Mouse (Mus musculus): ENCODE results near the gene Clybl. TPM values are rescaled to one million over a fixed set of nuclear protein-coding genes. Genes with fewer than 3 reads are reported as not detected.
A peak's percentile ranks its signal among the peaks of the same experiment; 100 is the strongest.

Gene Clybl
- 19.9 and 20.7 TPM in 2 replicates for polyA plus RNA-seq (2015; fragmentation: Nextera tagmentation; extraction: Ambion mirVana)

DNA sequence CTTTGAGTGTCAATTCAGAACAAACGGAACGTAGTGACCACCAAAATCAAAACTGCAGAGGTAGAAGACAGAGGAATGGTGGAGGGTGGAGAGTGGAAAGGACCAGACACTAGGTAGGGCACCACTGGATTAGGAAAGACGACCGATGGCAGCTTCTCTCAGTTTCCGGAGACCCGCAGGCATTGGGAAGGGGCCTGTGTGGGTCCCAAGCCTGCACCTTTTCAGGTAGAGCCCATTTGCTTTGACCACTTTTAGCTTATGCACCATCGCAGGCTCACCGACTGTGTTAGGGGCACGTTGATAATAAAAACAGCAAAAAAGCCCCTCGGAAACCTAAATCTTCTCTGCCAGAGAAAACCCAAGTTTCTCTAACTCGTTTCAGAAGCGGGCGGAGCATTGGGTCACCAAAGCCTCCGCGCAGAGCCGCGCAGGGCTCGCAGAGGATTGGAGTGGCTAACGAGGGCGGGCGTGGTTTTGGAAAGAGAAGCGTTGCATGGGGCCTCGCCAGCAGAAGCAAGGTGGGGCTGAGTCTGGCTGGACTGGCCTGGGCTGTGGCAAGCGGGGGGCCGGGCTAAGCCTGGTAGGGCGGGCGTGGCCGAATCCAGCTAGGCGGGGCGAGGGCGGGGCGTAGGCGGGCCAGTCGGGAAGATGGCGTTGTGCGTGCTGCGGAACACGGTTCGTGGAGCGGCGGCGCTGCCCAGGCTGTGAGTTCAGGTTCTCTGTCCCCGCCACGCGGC lies at the start of gene Clybl:
TSS of gene Clybl (plus strand) at position 627 of the 737 bp plus-strand sequence.
- 3% methylated on average over 45 of the region's 45 CpGs for WGBS
- Histone ChIP-seq H3K4me3 (peak within 1 kb of the TSS; percentile 66), H3K36me3 (no peaks in the 10 kb centered on the region), H3K4me1 (0 out of 2 replicates have a peak, but pooled peaks cover 4% of the 10 kb centered on the region), H3K27me3 (no peaks in the 10 kb centered on the region), H3K9ac (peak within 1 kb of the TSS; percentile 76), H3K9me3 (no peaks in the 10 kb centered on the region), H3K27ac (peak within 1 kb of the TSS; percentile 66), H3K4me2 (peak within 1 kb of the TSS; percentile 65)
- peak; percentile 98 for ATAC-seq (ENCODE audit: insufficient number of reproducible peaks, insufficient read depth, low FRiP score, low TSS enrichment, low read depth)

DNA sequence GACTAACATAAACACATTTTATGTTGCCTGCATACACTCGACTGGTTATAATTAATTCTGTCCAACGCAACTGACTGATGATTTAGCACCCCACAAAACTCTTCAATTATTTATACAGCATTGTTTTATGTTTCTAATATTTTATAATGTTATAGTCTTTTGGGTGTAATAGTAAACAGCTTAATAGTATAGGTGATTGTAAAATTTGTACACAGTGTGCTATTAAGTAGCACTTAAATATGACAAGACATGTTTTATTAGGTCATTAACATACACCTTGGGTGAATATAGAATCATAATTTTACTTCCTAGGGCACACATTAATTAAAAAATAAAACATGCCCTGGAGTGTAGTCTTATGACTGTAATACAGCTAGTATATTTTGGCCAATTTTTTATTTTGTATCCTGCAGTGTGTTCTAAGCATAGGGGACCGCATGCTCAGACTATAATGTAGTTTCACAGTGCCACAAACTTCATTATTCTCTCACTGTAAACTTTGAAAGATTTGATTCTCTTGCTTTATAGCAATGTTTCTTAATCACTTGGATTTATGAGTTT lies 45.1 kb upstream of the Clybl start:
- 91% methylated on average over 3 of the region's 3 CpGs for WGBS
- Histone ChIP-seq H3K9ac (no peak overlapping the region), H3K27me3 (no peaks in the 10 kb centered on the region), H3K27ac (no peak overlapping the region), H3K4me3 (no peak overlapping the region), H3K36me3 (peaks cover 48% of the 10 kb centered on the region), H3K4me2 (no peak overlapping the region), H3K4me1 (no peaks in the 10 kb centered on the region), H3K9me3 (no peaks in the 10 kb centered on the region)
- no peak for ATAC-seq (ENCODE audit: insufficient number of reproducible peaks, insufficient read depth, low FRiP score, low TSS enrichment, low read depth)

DNA sequence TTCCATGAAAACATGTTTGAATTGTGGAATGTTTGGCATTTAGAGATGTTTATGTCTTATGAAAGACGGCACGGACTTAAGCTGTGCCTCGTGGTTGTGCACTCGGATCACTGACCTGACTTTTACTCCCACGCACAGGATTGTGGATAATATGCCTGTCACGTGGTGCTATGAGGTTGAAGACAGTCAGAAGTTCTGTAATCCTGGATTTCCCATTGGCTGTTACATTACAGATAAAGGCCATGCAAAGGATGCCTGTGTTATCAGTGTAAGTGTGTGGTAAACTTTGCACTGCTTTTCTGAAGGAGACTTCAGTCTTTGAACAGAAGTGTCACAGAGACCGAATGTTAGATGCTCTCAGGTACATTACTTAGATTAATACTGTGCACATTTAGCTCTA lies 44.3 kb upstream of the Clybl start:
- Histone ChIP-seq H3K4me2 (no peak overlapping the region), H3K27me3 (no peaks in the 10 kb centered on the region), H3K4me1 (no peaks in the 10 kb centered on the region), H3K4me3 (no peak overlapping the region), H3K9me3 (no peaks in the 10 kb centered on the region), H3K27ac (no peak overlapping the region), H3K36me3 (peaks cover 52% of the 10 kb centered on the region), H3K9ac (no peak overlapping the region)
- 84% methylated on average over 7 of the region's 7 CpGs for WGBS
- ATAC-seq (ENCODE audit: insufficient number of reproducible peaks, insufficient read depth, low FRiP score, low TSS enrichment, low read depth) = no peak

DNA sequence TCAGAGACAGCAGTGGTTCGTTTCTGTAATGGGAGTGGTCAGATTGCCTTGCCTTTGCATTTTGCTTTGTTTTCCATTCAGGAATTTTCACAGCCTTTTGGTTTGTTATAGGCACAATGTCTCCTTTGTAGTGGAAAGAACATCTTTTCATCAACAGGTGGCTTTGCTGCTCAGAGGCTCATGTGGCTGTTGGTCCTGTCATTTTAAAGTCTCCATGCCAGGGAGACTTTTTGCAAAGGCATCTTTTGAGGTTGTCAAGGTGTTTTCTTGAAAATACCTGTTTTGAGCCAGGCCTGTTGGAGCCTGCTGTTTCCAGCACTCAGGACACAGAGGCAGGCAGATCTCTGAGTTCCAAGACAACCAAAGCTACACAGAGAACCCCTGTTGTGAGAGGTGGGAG lies 41.4 kb upstream of the Clybl start:
- no peak overlapping the region for H3K4me3 ChIP-seq
- H3K27ac ChIP-seq = no peak overlapping the region
- no peak overlapping the region for H3K9ac ChIP-seq
- no peak for ATAC-seq (ENCODE audit: insufficient number of reproducible peaks, insufficient read depth, low FRiP score, low TSS enrichment, low read depth)
- no peak overlapping the region for H3K4me2 ChIP-seq
- H3K36me3 ChIP-seq = peaks cover 72% of the 10 kb centered on the region
- WGBS = 74% methylated on average over 1 of the region's 1 CpGs
- H3K4me1 ChIP-seq = no peaks in the 10 kb centered on the region
- H3K9me3 ChIP-seq = no peaks in the 10 kb centered on the region
- H3K27me3 ChIP-seq = no peaks in the 10 kb centered on the region

DNA sequence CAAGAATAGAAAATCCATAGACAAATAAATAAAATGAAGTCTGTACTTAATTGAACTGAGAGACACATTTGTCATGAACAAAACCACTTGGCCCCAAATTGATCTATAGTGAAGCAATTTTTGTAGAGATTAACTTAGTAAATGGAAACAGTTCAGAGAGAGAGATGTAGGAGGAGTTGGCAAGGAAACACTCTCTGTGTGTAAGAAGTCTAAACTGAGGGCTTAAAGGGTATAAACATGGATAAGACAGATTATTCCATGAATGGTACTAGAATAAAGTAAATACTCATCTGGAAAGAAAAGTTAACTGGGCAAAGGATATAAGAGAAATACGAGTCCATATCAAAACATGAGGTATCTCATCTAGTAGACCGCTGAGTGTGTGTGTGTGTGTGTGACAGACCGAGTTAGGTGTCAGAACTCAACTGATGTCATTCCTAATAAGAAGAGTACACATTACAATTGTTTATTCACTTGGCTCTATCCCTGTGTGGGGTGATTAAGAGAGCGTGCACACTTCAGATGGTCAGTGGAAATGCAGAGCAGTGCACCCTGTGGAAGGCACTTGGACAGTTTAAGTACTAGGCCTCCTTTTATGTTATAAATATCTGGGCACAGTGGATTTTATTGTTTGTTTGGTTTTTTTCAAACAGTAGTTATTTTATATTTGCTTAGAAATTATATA lies 37.8 kb upstream of the Clybl start:
- no peaks in the 10 kb centered on the region for H3K27me3 ChIP-seq
- peaks cover 88% of the 10 kb centered on the region for H3K36me3 ChIP-seq
- no peak overlapping the region for H3K9ac ChIP-seq
- 94% methylated on average over 4 of the region's 4 CpGs for WGBS
- no peaks in the 10 kb centered on the region for H3K9me3 ChIP-seq
- H3K4me1 ChIP-seq = no peaks in the 10 kb centered on the region
- H3K4me3 ChIP-seq = no peak overlapping the region
- no peak overlapping the region for H3K4me2 ChIP-seq
- no peak for ATAC-seq (ENCODE audit: insufficient number of reproducible peaks, insufficient read depth, low FRiP score, low TSS enrichment, low read depth)
- no peak overlapping the region for H3K27ac ChIP-seq

DNA sequence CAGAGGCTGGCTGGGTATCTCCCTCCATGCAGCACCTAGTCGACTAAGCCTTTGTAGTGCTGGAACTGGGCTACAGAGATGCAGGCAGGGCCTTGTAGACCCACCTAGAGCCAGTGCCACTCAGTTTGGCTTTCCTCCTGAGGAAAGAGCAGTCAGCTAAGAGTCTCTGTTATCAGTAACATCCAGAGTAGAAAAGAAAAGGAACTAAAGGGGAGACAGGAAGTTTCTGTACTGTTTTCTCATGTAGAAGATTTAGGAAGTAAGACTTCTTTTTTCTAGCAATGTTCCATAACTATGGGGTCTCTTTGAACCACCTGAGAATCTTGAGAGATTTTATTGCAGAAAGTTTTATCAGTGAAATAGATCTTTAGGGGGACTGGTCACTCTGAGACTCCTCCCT lies 36.1 kb upstream of the Clybl start:
- H3K4me2 ChIP-seq = no peak overlapping the region
- no peak overlapping the region for H3K27ac ChIP-seq
- 80% methylated on average over 1 of the region's 1 CpGs for WGBS
- H3K4me1 ChIP-seq = no peaks in the 10 kb centered on the region
- no peak overlapping the region for H3K4me3 ChIP-seq
- no peaks in the 10 kb centered on the region for H3K9me3 ChIP-seq
- no peak for ATAC-seq (ENCODE audit: insufficient number of reproducible peaks, insufficient read depth, low FRiP score, low TSS enrichment, low read depth)
- H3K27me3 ChIP-seq = no peaks in the 10 kb centered on the region
- H3K36me3 ChIP-seq = peaks cover 85% of the 10 kb centered on the region
- H3K9ac ChIP-seq = no peak overlapping the region

DNA sequence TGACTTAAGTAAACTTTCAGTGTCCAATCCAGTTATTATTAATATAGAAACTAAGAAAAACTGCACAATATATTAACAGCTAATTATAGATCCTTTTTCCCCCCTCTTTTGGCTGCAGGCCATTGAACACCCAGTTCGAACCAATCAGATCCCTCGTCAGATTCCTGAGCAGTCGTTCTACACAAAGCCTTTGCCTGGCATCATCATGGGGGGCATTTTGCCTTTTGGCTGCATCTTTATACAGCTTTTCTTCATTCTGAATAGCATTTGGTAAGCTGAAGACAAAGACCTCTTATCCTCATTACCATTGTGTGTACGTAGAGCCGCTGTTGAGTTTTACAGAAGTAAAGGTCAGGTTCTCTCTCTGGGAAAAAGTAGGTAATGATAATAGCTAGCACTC lies 30.9 kb upstream of the Clybl start:
- WGBS = 87% methylated on average over 5 of the region's 5 CpGs
- Histone ChIP-seq H3K4me2 (no peak overlapping the region), H3K4me1 (no peaks in the 10 kb centered on the region)

DNA sequence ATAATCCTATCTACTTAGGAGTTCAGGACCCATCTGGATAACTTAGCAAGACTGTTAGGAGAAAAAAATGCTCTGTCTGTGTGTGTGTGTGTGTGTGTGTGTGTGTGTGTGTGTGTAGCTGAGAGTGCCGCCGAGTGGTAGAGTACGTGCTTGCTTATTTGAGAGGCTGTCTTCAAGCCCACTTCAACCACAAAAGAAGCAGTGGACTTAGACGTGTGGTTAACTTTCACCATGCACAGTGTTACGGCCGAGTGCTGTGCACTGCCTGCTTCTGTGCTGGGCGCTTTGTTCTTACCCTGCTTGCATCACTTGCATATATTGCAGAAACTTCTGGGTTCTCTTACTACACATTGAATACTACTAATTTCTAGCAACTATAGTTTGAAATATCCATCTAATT lies 23.8 kb upstream of the Clybl start:
- H3K9ac ChIP-seq = no peak overlapping the region
- H3K4me1 ChIP-seq = no peaks in the 10 kb centered on the region
- H3K4me3 ChIP-seq = no peak overlapping the region
- no peak overlapping the region for H3K4me2 ChIP-seq
- no peak for ATAC-seq (ENCODE audit: insufficient number of reproducible peaks, insufficient read depth, low FRiP score, low TSS enrichment, low read depth)
- no peaks in the 10 kb centered on the region for H3K27me3 ChIP-seq
- H3K9me3 ChIP-seq = no peaks in the 10 kb centered on the region
- no peak overlapping the region for H3K27ac ChIP-seq
- peaks cover 66% of the 10 kb centered on the region for H3K36me3 ChIP-seq
- 72% methylated on average over 7 of the region's 7 CpGs for WGBS

More for the DNA sequence above, 30.9 kb upstream of the Clybl start:
- H3K27ac ChIP-seq = no peak overlapping the region
- no peak for ATAC-seq (ENCODE audit: insufficient number of reproducible peaks, insufficient read depth, low FRiP score, low TSS enrichment, low read depth)
- H3K36me3 ChIP-seq = peaks cover 72% of the 10 kb centered on the region
- H3K27me3 ChIP-seq = no peaks in the 10 kb centered on the region
- no peak overlapping the region for H3K9ac ChIP-seq
- H3K4me3 ChIP-seq = no peak overlapping the region
- H3K9me3 ChIP-seq = no peaks in the 10 kb centered on the region

DNA sequence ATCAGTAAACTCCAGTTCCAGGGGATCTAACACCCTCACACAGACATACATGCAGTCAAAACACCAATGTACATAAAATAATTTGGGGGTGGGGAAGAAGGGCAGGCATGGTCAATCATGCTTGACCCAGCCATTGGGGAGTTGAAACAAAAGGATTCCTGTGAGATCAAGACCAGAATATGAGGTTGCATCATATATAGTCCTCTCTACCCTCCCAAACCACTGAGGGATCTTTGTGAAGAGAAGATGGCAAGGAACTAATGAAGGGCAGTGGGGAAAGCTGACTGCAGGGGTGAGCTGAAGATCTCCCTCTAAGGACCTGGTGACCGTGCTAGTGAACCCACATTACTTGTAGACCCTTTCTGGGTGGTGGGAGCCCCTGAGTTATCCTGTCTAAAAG lies 20.6 kb upstream of the Clybl start:
- 91% methylated on average over 1 of the region's 1 CpGs for WGBS

DNA sequence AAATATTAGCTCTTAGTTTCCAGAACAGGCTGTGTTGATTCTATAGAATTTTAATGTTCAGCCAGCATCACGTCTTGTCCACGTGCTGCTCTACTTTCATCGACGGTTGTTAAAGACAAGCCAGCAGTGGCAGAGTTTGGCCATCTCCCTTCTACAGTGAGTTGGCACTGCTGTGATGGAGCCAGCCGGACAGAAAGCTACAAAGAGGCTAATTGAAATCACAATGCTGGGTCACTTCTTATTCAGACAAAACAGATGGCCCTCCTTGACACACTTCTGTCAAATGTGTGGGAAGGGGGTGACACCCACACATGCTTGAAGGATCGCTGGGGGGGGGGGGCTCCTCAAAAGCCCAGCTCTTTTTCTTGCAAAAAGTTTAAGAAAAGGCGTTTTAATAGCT lies 12.6 kb upstream of the Clybl start:
- ATAC-seq (ENCODE audit: insufficient number of reproducible peaks, insufficient read depth, low FRiP score, low TSS enrichment, low read depth) = no peak

More for the DNA sequence above, 20.6 kb upstream of the Clybl start:
- Histone ChIP-seq H3K27ac (no peak overlapping the region), H3K9me3 (0 out of 2 replicates have a peak, but pooled peaks cover 4% of the 10 kb centered on the region), H3K4me3 (no peak overlapping the region), H3K9ac (no peak overlapping the region), H3K4me2 (no peak overlapping the region), H3K36me3 (peaks cover 51% of the 10 kb centered on the region), H3K27me3 (no peaks in the 10 kb centered on the region), H3K4me1 (no peaks in the 10 kb centered on the region)
- no peak for ATAC-seq (ENCODE audit: insufficient number of reproducible peaks, insufficient read depth, low FRiP score, low TSS enrichment, low read depth)

DNA sequence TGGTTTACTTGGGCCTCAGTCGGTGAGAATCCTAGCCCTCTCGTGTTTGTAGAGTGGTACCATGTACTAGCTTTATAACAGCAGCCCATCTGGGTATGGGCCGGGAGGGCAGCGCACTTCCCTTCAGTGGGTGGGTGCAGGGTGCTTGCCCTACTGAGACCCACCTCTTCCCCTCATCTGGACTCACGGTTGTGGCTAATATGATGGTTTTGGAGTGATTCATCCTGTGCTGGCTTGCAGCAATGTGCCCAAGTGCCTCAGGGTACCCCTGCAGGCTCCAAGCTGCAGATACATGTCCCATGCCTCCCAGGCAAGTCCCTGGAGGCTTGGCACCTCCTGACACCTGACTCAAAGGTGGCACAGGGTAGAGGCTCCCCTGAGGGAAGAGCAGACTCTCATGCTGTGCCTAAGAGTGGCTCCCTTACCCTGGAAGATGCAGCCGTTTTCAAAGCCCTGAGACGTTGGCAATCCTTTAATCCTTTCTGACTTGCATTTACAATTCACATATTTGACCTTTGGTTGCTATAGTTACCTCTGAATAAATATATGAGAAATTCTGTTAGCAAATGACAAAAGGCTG lies 11.2 kb upstream of the Clybl start:
- H3K27ac ChIP-seq = no peak overlapping the region
- no peak overlapping the region for H3K9ac ChIP-seq
- no peak overlapping the region for H3K4me3 ChIP-seq
- whole genome bisulfite sequencing = 73% methylated on average over 7 of the region's 7 CpGs
- H3K9me3 ChIP-seq = no peaks in the 10 kb centered on the region
- no peaks in the 10 kb centered on the region for H3K36me3 ChIP-seq
- no peak overlapping the region for H3K4me2 ChIP-seq
- H3K4me1 ChIP-seq = peaks cover 4% of the 10 kb centered on the region; the same call in 1 of the 2 replicates
- no peak for ATAC-seq (ENCODE audit: insufficient number of reproducible peaks, insufficient read depth, low FRiP score, low TSS enrichment, low read depth)
- no peaks in the 10 kb centered on the region for H3K27me3 ChIP-seq

More for the DNA sequence above, 12.6 kb upstream of the Clybl start:
- Histone ChIP-seq H3K9ac (no peak overlapping the region), H3K27me3 (no peaks in the 10 kb centered on the region), H3K27ac (no peak overlapping the region), H3K36me3 (peaks cover 4% of the 10 kb centered on the region; the same call in 1 of the 2 replicates), H3K4me3 (no peak overlapping the region), H3K4me2 (no peak overlapping the region), H3K4me1 (peaks cover 4% of the 10 kb centered on the region; the same call in 1 of the 2 replicates), H3K9me3 (0 out of 2 replicates have a peak, but pooled peaks cover 4% of the 10 kb centered on the region)
- 83% methylated on average over 7 of the region's 7 CpGs for WGBS
